Mouse (Mus musculus) bone marrow, adult 2 months (tissue): ENCODE results near the gene Dusp7.

Source experiments
- CTCF ChIP-seq: fragments of 200-500 bp; IDR thresholded peaks from 2 replicates; pipeline ENCODE4 v1.5.1; 2011; ENCODE audit warnings: low read length, control low read depth; ENCODE audit not compliant: control insufficient read depth, insufficient read depth
- POLR2A ChIP-seq: fragments of 200-500 bp; IDR thresholded peaks from 2 replicates; pipeline ENCODE4 v1.6.1; 2011; ENCODE audit warnings: low read depth, mild to moderate bottlenecking, control low read depth, low read length, borderline replicate concordance; ENCODE audit not compliant: control insufficient read depth

GRCm38 (mm10) chr9:106367001-106367400, 1.4 kb upstream of the Dusp7 start:
- TF ChIP-seq CTCF (no peak), POLR2A (no peak)
